Mouse (Mus musculus) megakaryocyte, adult 5-6 weeks (primary cell): ENCODE measurements around the gene Gm39653. TPM values are rescaled to one million over a fixed set of nuclear protein-coding genes. Genes with fewer than 3 reads are reported as not detected.
A peak's percentile ranks its signal among the peaks of the same experiment; 100 is the strongest.
"Not testable (repeated sequence)": the region's sequence is repeated elsewhere in the genome, so short reads cannot be mapped to it uniquely, and the experiment has no call there.

Experiments used
- ATAC-seq: 2 replicates; pipeline ENCODE4 v1.8.0; 2016; ENCODE audit warnings: mild to moderate bottlenecking, inconsistent platforms; ENCODE audit not compliant: poor library complexity, severe bottlenecking
- total RNA-seq, 2 experiments: library from RNA; stranded (forward) in 1 of 2; stranded (reverse) in 1 of 2; fragments of 153-499, 151-499 nt in 1 of 2; fragments of 221-1000, 200-1000 nt in 1 of 2; gene quantifications; 2 replicates each; pipeline versions ENCODE4 v1.2.3 to v1.2.4; 2015 to 2017

Gm39653 gene
- total RNA-seq (2015) (not detected in 2 replicates), total RNA-seq (2017) (not detected in 2 replicates)

DNA sequence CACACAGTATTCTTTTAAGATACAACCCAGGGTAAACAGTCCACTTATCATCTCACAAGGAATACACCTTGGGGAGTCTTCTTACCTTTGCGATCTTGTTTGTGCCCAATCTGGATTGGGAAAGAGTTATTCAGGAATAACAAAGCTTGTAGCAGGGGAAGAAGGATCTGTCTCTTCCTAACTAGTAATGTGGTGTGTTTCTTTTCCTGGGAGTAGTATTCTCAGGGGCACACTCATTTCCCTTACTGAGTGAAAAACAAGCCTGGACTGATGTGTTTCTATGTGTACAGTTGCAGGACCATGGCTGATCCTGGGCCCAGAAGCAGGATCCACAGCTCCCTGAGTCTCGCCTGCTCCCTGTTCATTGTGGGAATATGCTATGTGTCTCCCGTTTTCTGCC is at the start of gene Gm39653:
Gm39653 (plus strand) TSS at position 301 of the 400 bp plus-strand sequence.
- ATAC-seq: no peak

DNA sequence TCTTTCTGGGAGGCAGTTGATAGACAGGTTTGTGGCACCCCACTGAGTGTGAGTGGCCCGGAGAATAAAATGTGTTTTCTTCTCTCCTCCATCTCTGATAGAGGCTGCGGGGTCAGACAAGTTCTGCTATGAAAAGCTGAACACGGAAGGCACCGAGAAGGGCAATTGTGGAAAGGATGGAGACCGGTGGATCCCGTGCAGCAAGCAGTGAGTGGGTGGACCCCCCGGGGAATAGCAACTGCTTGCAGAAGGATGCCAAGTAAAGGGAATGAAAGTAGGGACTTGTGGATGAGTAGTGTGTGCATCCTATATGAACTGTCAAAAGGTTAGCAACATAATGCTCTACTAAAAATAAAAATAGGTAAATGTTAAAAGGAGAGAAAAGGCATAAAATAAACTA is 49.3 kb upstream of the Gm39653 start:
- no peak for ATAC-seq

DNA sequence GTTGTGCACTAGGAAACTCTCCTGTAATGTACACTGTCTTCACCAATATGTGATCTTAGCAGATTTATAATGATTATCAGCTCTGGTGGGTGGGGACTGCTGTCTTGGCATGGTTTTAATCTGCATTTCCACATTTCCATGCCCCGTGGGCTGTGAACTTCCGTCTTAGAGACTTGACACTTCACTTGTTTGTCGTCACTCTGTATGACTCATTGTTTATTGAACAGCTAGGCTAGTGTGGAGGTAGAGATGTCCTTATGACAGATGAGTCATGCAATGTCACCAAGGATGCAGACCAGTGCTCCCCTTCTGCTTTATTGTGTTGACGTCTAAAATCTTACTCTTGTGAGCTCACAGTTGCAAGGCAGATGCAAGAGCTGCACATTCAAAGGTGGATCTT is 48.7 kb upstream of the Gm39653 start:
- ATAC-seq: no peak

DNA sequence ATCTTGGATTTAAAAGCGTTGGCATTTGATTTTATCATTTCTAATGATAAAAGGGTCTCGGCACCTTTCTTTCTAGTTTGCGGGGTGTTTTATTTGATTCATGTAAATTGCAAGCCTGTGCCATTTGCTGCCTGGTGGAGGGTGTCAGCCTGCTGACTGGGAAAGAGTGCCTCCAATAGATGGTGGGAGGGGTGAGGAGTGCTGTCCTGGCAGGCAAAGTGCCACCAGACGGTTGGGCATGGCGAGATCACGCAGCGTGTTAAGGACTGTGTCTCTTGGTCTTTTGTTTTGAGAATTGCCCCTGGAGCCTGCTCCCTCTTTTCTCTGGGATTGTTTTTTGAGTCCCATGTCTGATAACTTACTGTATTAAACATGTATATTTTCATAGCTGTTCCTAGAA is 43.5 kb upstream of the Gm39653 start:
- no peak for ATAC-seq

DNA sequence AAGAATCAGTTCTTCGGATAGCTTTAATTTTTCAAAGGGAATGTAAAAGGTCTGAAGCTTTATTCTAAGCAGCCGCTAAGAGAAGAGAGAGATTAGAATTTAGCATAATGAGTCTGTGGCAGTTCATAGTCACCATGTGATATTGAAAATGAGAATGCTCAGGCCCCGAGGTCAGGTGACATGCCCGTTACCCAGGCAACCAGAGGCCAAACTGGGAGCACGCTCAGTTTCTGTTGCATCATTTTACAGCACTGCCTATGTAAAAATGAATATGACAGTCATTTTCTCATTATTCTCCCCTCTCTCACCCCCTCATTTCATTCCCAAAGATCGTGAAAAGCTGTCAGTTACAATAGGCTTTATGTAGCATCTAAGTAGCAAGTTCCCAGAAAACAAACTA is 42.3 kb upstream of the Gm39653 start:
- ATAC-seq: no peak

DNA sequence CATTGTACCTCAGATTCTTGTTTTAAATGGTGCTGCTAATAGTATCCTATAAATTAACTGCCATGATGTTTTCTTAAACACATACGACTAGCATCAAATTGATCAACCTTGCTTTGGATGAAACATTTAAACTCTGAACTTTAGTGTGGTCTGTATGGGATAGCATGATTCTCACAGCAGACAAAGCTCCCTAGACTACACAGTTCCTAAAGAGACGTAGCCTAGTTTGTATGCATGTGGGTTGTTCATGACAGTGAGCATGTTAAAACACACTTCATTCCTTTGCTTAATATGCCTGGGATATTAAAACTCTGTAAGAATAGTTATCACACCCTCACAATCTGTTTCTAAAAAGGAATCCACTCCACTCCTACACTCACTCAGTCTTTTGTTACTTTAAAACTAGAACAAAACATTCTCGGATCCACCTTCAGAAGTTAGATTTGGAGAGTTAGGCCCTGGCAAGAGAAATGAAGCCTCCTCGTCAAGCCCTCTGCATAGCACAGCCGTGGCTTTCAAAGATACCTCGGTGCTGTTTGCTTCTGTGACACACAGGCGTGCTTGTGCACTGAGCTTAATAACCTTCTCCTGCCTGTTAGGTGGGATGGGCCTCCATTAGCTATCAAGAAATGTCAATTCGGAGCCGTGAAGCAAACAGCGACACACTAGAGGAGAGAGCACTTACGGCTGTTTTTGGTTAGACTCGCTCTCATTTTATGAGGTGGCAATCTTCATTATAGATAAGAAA is 41.7 kb upstream of the Gm39653 start:
- no peak for ATAC-seq

DNA sequence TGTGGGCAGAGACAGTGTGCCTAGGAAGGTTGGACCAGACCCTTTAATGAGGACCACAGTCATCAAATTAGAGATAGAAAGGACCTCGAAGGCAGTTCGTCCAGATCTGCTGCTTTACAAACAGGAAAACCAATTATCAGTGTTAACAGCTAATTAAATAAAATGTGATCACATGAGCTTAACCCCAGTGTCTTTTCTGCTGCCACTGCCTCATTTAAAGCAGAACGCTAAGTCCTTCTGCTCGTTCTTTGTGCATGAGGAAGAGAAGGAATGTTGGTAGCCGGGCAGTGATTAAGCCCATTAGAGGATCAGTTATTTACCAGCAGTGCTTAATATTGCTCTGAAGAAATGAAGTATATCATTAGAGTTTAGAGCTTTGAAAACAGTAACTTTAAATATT is 39.0 kb upstream of the Gm39653 start:
- no peak for ATAC-seq

DNA sequence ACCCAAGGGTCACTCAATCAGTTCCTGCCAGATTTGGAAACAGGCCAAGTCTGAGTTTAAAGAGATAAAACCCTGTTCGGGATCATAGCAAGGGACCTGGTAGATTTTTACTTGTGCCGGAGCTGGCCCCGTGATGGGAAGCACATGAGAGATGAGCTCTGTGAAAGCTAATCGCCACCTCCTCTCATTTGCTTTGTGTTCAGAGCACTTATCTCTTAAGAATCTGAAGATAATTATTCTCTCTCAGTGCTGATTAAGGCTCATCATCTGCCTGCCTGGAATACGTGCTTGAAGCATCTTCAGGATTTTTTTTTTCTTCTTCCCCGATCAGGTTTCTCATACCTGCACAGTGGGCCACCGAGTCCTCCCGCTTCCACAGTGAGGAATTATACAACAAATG is 36.6 kb upstream of the Gm39653 start:
- no peak for ATAC-seq

DNA sequence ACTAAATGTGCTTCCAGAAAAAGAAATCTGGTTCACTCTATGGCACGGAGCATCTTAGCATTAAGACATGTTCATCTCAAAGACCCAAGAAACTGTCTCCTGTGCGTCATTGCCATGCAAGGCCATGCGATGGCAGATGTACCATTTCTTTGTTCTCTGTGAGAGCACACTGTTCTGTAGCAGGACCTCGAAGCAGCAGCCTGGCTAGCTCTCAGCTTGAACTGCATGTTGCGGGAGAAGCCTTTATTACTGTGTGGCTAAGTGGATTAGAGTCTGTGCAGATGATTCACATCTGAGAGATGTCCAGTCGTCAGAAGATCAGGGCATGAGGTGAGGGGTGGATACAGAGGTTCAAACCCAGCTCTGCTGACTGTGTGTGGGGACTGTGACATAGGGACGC is 28.9 kb upstream of the Gm39653 start:
- no peak for ATAC-seq

DNA sequence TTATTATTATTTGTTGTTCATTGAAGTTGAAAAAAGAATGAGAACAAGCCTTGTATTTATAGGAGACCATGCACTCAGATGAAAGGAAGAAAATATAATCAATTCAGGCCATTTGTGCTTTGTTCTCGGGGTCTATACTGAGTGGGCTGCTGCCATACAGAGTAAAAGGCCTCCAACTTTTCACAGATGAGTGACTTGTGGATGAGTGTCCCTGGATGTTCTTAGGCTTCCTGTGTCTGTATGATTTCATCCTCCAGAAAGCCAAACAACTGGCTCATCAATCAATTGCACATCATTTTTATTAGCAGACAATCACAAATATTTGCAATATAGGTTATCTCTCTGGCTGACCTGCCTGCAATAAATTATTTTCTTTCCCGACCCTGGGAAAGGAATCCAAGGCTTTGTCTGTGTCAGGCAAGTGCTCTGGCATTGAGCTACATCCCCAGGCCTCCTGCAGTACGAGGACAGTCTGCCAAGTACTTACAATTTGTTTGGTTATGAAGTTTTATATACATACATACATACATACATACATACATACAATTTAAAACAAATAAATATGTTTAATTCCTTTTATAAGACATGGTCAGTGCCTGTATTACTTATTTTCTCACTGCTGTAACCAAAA is 11.8 kb upstream of the Gm39653 start:
- ATAC-seq: no peak

DNA sequence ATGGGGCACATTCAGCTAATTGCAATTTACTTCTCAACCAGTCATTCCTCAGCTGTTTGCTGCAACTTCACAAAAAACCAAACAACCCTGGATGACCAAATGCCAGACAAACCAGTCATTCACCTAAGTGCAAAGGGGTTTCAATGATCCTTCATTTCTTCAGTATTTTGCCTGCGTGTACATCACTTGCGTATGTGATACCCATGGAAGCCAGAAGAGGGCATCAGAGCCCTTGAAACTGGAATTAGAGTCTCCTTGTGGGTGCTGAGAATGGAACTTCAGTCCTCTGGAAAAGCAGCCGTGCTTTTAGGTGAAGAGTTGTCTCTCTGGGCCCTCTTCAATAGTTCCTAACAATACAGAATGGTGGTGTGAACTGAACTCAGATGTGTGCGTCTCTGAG is 6.2 kb upstream of the Gm39653 start:
- ATAC-seq: no peak

DNA sequence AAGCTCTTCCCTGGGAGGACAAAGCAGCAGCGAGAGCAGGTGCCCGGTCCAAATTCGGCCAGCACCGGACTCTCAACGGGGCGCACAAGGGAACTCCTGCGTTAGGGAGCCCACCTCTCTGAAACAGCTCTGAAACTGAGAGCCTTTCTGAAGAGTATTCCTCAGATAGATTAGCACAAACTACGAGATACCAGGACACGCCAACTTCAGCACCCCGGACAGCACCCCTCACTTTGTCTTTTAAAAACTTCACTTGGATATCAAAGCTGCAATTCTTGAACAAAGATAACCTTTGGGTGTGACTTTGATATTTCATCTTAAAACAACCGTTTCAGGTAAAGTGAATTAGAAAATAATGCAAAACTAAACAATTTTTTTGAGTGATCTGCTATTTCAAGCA is 1.2 kb upstream of the Gm39653 start:
- ATAC-seq: no peak

DNA sequence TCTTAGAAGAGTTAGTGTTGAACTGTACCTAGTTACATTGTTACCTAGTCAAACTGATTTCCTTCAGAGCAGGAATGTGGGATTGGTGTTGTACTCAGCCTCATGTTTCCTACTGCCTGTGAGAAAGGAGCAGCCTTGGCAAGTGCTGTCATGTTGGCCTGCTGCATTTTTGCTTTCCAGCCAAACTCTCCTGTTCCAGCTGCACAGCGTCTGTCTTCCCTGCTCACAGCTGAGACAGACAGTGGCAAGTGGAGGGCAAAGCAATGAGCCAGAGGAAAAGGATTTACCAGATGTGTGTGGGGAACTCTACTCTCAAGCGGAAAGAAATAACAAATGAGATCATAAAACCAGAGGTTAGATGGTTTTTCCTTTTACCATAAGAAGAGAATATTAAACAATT is 12.4 kb downstream of the Gm39653 start:
- no peak for ATAC-seq

DNA sequence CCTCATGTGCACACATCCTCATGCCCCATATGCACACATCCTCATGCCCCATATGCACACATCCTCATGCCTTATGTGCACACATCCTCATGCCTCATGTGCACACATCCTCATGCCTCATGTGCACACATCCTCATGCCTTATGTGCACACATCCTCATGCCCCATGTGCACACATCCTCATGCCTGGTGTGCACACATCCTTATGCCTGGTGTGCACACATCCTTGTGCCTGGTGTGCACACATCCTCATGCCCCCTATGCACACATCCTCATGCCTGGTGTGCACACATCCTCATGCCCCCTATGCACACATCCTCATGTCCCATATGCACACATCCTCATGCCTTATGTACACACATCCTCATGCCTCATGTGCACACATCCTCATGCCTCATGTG is 14.6 kb downstream of the Gm39653 start:
- not testable (repeated sequence) for ATAC-seq

DNA sequence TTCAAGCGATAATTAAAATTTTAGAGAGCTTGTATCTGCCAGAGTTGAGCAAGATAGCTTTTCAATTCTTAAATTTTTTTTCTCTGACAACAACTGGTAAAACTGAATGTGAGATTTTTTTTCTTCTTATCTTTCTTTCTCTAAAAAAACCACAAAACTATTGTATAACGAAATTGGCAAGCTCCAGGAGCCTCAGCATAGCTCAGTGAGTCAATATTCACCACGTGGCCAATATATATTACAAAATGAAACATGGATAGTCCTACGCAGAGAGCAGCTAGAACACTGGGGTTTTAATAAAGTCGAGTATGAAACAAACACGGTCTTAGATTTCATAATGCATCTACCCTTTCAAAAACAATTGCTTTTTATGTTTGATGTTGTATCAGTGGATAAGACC is 24.2 kb downstream of the Gm39653 start:
- ATAC-seq: no peak

DNA sequence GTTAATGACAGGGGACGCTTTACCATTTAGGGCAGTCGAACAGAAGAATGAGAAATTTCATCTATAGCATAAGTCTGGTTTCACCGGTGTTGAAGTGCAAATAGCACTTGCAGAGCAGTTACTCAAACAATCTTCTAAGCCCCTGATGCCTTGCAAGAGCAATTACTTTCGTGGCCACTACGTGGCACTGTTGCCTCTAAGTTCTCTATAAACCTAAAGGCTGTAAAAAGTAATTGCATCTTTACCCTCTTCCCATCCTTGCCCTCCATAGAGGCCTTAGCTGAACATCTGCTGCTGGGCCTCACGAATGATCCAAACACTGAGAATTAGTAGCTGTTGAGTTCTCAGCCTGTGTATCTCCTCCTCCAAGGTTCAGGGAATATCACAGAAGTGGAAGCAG is 42.2 kb downstream of the Gm39653 start:
- ATAC-seq: peak; percentile 85

DNA sequence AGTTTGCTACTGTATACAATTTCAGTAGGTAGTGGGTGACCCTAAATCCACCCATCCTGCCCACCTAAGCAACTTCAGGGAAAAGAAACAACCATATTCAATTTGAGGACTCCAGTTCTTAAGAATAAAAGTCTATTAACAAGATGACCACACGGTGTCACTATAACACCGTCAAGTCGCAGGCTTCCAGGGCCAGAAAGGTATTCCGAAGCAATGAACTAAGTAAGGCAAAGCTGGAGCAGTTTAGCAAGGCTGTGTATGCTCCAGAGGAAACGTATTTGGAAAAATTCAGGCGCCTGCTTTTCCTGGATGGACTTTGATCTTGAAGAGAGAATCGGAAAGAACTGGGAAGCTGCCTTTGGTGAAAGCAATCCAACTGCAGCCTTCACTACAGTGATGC is 43.8 kb downstream of the Gm39653 start:
- ATAC-seq: peak; percentile 64

DNA sequence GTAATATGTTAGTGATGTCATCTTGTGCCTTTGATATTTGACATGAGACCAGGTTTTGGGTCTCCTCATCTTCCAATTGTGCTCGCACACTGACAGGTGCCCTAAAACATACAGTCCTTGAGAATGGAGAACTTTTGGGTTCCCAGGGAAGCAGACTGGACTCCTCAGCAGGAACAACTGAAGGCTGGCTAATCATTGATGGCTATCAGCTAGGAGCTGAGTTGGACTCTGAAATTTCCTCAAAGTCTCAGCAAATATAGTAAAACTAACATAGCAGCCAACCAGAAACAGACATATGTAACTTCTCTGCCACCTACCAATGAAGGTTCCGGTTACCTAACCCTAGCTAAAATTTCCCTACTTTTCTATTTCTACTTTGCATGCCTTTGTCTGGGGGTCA is 50.3 kb downstream of the Gm39653 start:
- ATAC-seq: no peak

DNA sequence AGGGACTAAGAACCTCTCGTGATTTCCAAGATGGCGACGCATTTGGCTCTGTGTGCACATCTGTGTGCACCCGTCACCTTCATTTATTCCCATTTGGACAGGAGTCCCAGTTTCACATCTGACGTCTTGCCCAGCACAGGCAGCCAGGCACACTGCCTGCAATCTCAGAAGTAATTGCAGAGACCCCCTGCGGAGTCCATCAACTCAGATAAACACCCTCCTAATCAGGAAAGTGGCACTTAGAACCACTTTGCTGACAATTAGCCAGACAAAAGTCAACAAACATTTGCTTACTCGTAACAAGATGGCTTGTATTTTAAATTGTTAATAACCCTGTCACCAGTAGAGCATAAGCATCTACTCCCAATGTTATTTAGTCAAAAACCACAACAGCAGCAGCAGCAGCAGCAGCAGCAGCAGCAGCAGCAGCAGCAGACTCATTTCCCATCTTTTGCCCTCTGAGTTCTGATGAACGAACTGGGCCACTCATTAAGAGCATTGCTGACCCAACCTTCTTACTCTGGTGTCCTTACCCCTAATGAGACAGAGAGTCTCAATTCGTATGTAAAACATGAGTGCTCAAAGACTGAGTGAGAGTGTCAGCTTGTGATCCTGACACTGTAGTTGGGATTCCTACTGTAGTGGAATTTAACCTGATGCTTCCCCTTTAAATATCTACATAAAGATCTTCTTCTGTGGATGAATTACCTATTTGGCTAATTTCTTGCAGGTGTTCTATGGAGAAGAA is 51.6 kb downstream of the Gm39653 start:
- no peak for ATAC-seq

DNA sequence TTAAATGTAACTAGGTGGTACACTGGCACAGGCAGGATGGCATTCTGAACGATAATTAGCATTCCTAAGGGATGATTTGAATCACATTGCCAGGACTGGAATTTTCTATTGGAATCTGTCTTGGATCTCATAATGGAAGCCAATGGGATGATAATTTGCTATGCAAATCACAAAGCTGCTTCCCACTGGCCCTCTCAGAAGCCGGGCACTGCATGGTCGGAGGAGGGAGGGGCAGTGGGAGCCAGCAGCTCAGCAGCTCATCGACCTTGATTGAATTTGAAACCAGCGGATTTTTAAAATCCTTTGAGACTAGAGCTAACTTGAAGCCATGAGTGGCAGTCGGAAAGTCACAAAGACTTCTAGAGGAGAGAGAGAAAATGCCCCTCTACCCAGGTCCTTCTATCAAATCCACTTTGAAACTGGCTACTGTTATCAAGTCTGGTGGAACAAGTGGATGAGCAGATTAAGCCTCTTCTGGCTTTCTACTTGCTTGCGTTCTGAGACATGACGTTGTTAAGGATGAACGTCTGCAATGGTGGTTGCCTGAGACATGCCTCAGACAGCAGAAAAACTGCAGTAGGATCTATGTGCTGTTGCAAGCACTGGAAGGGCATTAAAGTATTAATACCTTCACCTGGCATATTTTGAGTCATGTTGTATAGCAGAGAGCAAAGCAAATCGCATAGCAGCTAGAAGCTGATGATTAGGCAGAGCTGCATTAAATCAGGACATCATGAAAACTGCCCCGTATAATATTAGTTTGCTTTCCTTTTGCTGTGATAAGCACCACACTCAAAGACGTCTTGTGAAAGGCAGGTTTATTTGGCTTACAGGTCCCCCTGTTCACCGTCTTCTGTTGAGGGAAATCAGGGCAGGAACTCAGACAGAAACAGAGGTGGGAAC is 52.4 kb downstream of the Gm39653 start:
- ATAC-seq: no peak

DNA sequence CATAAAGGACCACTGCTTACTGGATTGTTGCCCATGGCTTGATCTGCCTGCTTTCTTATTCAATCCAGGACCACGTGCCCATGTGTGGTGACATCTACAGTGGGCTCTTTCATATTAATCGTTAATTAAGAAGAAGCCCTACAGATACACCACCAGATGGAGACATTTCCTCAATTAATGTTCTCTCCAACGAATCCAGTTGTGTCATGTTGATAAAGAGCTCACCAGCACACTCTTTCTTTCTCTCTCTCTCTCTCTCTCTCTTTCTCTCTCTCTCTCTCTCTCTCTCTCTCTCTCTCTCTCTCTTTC is 53.0 kb downstream of the Gm39653 start:
- ATAC-seq: no peak
